Comparison of ENCODE assay signal across 25 mouse cellular contexts in the genomic region with DNA sequence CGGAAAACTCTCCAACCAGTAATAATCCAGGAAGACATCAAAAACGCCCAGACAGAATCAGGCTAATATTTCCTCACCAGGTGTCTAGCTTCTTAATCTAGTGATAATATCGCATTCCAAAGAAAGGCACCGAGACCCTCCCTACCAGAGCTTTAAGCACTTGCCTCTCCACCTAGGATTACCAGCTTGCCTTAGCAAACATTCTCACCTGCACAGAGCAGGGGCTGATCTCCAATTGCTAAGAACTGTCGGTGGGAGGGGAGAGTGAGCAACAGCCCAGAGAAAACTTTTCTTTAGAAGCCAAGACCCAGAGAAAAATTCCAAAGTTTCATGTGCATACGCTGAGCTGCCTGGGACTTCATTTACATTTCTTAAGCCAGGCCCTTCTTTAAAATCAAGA.
DNase-seq lines count a peak whose midpoint lies in the region; ATAC-seq lines count a peak whose summit lies in the region.
"Had no signal": no experiment of that assay in that cellular context is flagged by ENCODE, and none has a peak within 500 bp of the region (broad histone marks: within the 10 kb centered on the region; RNA-seq: fewer than 3 reads in every experiment).

No protein-coding gene starts in this region.

- 0 out of 2 replicates have a peak, but pooled peaks cover 4% of the 10 kb centered on the region for H3K4me1 ChIP-seq in lung, embryonic 16.5 days (replicated peaks; ENCODE audit: control insufficient read depth, insufficient read depth, low read length)
- H3K4me1 ChIP-seq: heart, embryonic 12.5 days; liver, embryonic 15.5 days had no signal

- peak; percentile 73 for ATAC-seq in lung, embryonic 16.5 days (ENCODE audit: low read depth)
- ATAC-seq: CD4-positive, CD25-positive, alpha-beta regulatory T cell, adult 4 months; intestine, postnatal 0 days had no signal

- H3K27ac ChIP-seq in lung, embryonic 16.5 days (ENCODE audit: low read length): peak overlapping the region; percentile 73
- H3K27ac ChIP-seq: gastrocnemius, adult 2 months; heart, adult 2 months; liver, embryonic 15.5 days; neural tube, embryonic 12.5 days had no signal

- 28% methylated on average over 6 of the region's 6 CpGs for WGBS in lung, embryonic 16.5 days

- no peaks in the 10 kb centered on the region for H3K27me3 ChIP-seq in lung, embryonic 16.5 days (ENCODE audit: control insufficient read depth, insufficient read depth, low read depth, low read length)
- H3K27me3 ChIP-seq: heart, embryonic 12.5 days; liver, embryonic 15.5 days; neural tube, embryonic 12.5 days had no signal

- no peaks in the 10 kb centered on the region for H3K36me3 ChIP-seq in lung, embryonic 16.5 days (ENCODE audit: control insufficient read depth, insufficient read depth, low read length)
- H3K36me3 ChIP-seq: heart, embryonic 12.5 days; liver, embryonic 15.5 days; neural tube, embryonic 12.5 days had no signal

- peak; percentile 19 for DNase-seq in heart, adult 11 months
- no peak for DNase-seq in heart, postnatal 4 days
- no peak for DNase-seq in lung, postnatal 36 days
- DNase-seq in ES-CJ7 (ENCODE audit: low read depth, low spot score) (peak; percentile 8), ZHBTc4 (ENCODE audit: low read depth, low spot score) (peak; percentile 34)
- no peak for DNase-seq in frontal cortex, postnatal 36 days (ENCODE audit: low spot score in 2 of 2)
- DNase-seq in left cerebral cortex, postnatal 36 days (ENCODE audit: low spot score in 2 of 2): no peak
- DNase-seq: adrenal gland, adult 8-10 months; cerebellum, adult 2 months; cerebellum, postnatal 14 days; gastrocnemius, adult 2 months; gastrocnemius, postnatal 36 days; heart, adult 2 months; kidney, postnatal 14 days; layer of hippocampus, adult 9-11 months; lung, postnatal 10 days; midbrain, embryonic 14.5 days; right cerebral cortex, adult 18-20 months; spleen, adult 18-20 months had no signal

- H3K4me3 ChIP-seq in lung, embryonic 16.5 days (ENCODE audit: low read length): no peak overlapping the region
- H3K4me3 ChIP-seq: gastrocnemius, adult 2 months; heart, adult 2 months; heart, embryonic 12.5 days; liver, embryonic 15.5 days; neural tube, embryonic 12.5 days had no signal

- no peaks in the 10 kb centered on the region for H3K9me3 ChIP-seq in lung, embryonic 16.5 days (ENCODE audit: control insufficient read depth, low read length)
- H3K9me3 ChIP-seq: heart, embryonic 12.5 days; liver, embryonic 15.5 days; neural tube, embryonic 12.5 days had no signal

- no peak overlapping the region for H3K4me2 ChIP-seq in lung, embryonic 16.5 days (ENCODE audit: low read depth, low read length)
- H3K4me2 ChIP-seq: heart, embryonic 12.5 days; liver, embryonic 15.5 days; neural tube, embryonic 12.5 days had no signal

- intact Hi-C loops in left cerebral cortex, postnatal 36 days (cut with DNase I): no loop called here

- H3K9ac ChIP-seq in lung, embryonic 16.5 days (ENCODE audit: low read length): no peak overlapping the region
- H3K9ac ChIP-seq: heart, embryonic 12.5 days; liver, embryonic 15.5 days; neural tube, embryonic 12.5 days had no signal

Comparison
In these comparisons a context has a peak if more than half of its experiments do, and no peak if none do; other contexts are left out.
1. DNase-seq: peak in heart, adult 11 months (single experiment), ES-CJ7 (single experiment) and ZHBTc4 (single experiment); none in heart, postnatal 4 days (single experiment), lung, postnatal 36 days (single experiment), frontal cortex, postnatal 36 days (0 of 2) and left cerebral cortex, postnatal 36 days (0 of 2).